Mouse (Mus musculus) neural tube, embryonic 11.5 days (tissue): ENCODE measurements at regions not wholly inside any gene's neighbourhood (a gene's known extent, or its start where the extent isn't known, plus 50 kb on each side); places are given as distances from the start of the nearest gene placed in this dataset.

Source experiments
- ATAC-seq: fragments of 200-750 bp; cut with Nextera tagmentation; 2 replicates; pipeline ENCODE4 v1.8.0; 2017; ENCODE audit warnings: moderate number of reproducible peaks, mild to moderate bottlenecking, moderate TSS enrichment, moderate library complexity; ENCODE audit not compliant: insufficient read depth, low FRiP score, low TSS enrichment
- DNase-seq: peaks from one replicate; pipeline ENCODE4 v3.0.0-alpha.2; 2015; ENCODE audit warnings: low spot score
- H3K27ac ChIP-seq: fragments of 300-500 bp; sonication (generic); 2 replicates; pipeline ENCODE4 v1.5.1; 2014; ENCODE audit warnings: low read depth, mild to moderate bottlenecking, low read length
- H3K27me3 ChIP-seq: fragments of 300-500 bp; sonication (generic); 2 replicates; pipeline ENCODE4 v1.6.1; 2014; ENCODE audit warnings: mild to moderate bottlenecking, low read length, mixed read lengths; ENCODE audit not compliant: control insufficient read depth, insufficient read depth
- H3K36me3 ChIP-seq: fragments of 300-500 bp; sonication (generic); 2 replicates; pipeline ENCODE4 v1.6.1; 2014; ENCODE audit warnings: mild to moderate bottlenecking, low read length, moderate library complexity, mixed read lengths; ENCODE audit not compliant: control insufficient read depth, insufficient read depth
- H3K4me1 ChIP-seq: fragments of 300-500 bp; sonication (generic); 2 replicates; pipeline ENCODE4 v1.6.1; 2014; ENCODE audit warnings: low read length, mixed read lengths; ENCODE audit not compliant: control insufficient read depth, insufficient read depth
- H3K4me2 ChIP-seq: fragments of 300-500 bp; sonication (generic); 2 replicates; pipeline ENCODE4 v1.6.1; 2014; ENCODE audit warnings: low read depth, mild to moderate bottlenecking, moderate library complexity
- H3K4me3 ChIP-seq: fragments of 300-500 bp; sonication (generic); 2 replicates; pipeline ENCODE4 v1.5.1; 2014; ENCODE audit warnings: low read depth, low read length
- H3K9ac ChIP-seq: fragments of 300-500 bp; sonication (generic); 2 replicates; pipeline ENCODE4 v1.6.1; 2014; ENCODE audit warnings: mild to moderate bottlenecking, low read length
- H3K9me3 ChIP-seq: fragments of 300-500 bp; sonication (generic); 2 replicates; pipeline ENCODE4 v1.6.1; 2016; ENCODE audit warnings: low read length; ENCODE audit not compliant: control insufficient read depth
- WGBS: fragments of 180-500 bp; shearing (Covaris S2); extraction: QIAGEN DNeasy Blood & Tissue Kit; methylation state at CpG from one replicate; pipeline ENCODE4 v1.1.7; 2014; 5-methylcytosine and 5-hydroxymethylcytosine counted together

DNA sequence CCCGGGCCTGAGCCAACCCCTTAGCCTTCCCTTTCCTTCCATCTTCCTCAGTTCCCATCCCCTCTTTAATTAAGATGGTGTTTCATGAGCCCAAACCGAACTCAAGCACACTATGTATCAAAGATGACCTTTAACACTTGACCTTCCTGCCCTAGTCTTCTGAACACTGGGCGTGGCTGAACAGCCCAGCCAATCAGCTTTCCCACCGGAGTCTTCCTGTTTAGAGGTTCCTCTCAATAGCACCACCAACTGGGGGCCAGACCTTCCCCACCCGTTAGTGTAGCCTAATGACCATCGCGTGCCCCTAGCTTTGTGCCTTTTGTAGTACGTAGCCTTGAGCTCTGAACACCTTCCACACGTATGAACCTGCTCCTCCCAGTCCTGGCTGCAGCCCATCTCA lies 215.0 kb upstream of the Sdk2 start:
- DNase-seq = no peak
- H3K9ac ChIP-seq = no peak overlapping the region
- no peaks in the 10 kb centered on the region for H3K36me3 ChIP-seq
- H3K4me1 ChIP-seq = peaks cover 2% of the 10 kb centered on the region; the same call in 1 of the 2 replicates
- WGBS = 74% methylated on average over 9 of the region's 9 CpGs
- no peaks in the 10 kb centered on the region for H3K9me3 ChIP-seq
- no peak overlapping the region for H3K27ac ChIP-seq
- H3K4me2 ChIP-seq = no peak overlapping the region
- H3K4me3 ChIP-seq = no peak overlapping the region
- ATAC-seq = no peak
- H3K27me3 ChIP-seq = no peaks in the 10 kb centered on the region

GRCm38 (mm10) chr11:114281041-114281695 lies 214.3 kb upstream of the Sdk2 start:
- H3K4me2 ChIP-seq = no peak overlapping the region
- no peak for ATAC-seq
- no peak overlapping the region for H3K9ac ChIP-seq
- no peaks in the 10 kb centered on the region for H3K27me3 ChIP-seq
- no peaks in the 10 kb centered on the region for H3K36me3 ChIP-seq
- no peak overlapping the region for H3K27ac ChIP-seq
- H3K4me3 ChIP-seq = no peak overlapping the region
- H3K9me3 ChIP-seq = no peaks in the 10 kb centered on the region
- 89% methylated on average over 14 of the region's 14 CpGs for WGBS
- peaks cover 2% of the 10 kb centered on the region; the same call in 1 of the 2 replicates for H3K4me1 ChIP-seq
- DNase-seq = no peak

DNA sequence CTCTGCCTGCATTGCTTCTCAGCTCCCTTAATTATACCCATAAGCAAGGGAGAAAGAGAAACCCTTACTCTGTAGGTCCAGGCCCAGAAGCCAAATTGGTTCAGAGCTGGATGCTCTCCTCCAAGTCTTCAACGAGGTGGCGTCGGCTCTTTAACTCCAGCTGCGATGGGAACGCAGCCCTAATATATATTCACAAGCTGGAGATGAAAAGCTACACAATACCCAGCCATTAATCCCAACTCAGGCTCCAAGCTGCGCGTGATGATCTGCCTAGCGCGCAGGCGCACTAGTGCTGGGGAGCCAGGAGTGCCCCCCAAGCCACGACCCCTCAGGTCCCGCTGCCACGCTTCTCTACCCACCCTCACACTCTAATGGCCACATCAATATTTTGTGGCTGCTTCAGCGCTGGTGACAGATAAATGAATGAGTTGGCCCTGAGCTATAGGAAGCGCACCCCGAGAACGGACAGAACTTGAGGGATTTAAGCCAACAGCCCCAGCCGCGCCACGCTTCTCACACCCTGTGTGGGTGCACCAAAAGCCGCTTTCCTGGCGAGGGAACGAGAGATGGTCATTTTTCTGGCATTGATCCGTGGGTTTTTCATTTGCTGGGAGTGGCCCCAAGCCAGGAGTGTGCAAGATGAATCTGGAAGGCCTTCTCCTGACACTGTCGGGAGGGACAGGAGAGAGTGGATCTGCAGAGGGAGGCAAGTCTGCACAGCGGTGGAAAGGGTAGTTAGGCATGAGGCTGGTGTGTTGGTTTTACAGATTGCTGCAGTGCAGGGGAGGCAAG lies 210.9 kb upstream of the Sdk2 start:
- H3K27me3 ChIP-seq = no peaks in the 10 kb centered on the region
- H3K36me3 ChIP-seq = no peaks in the 10 kb centered on the region
- peaks cover 2% of the 10 kb centered on the region; the same call in 1 of the 2 replicates for H3K4me1 ChIP-seq
- 82% methylated on average over 26 of the region's 26 CpGs for WGBS
- H3K4me2 ChIP-seq = no peak overlapping the region
- H3K27ac ChIP-seq = no peak overlapping the region
- no peak overlapping the region for H3K4me3 ChIP-seq
- DNase-seq (no peak), ATAC-seq (no peak)
- no peak overlapping the region for H3K9ac ChIP-seq
- H3K9me3 ChIP-seq = no peaks in the 10 kb centered on the region

DNA sequence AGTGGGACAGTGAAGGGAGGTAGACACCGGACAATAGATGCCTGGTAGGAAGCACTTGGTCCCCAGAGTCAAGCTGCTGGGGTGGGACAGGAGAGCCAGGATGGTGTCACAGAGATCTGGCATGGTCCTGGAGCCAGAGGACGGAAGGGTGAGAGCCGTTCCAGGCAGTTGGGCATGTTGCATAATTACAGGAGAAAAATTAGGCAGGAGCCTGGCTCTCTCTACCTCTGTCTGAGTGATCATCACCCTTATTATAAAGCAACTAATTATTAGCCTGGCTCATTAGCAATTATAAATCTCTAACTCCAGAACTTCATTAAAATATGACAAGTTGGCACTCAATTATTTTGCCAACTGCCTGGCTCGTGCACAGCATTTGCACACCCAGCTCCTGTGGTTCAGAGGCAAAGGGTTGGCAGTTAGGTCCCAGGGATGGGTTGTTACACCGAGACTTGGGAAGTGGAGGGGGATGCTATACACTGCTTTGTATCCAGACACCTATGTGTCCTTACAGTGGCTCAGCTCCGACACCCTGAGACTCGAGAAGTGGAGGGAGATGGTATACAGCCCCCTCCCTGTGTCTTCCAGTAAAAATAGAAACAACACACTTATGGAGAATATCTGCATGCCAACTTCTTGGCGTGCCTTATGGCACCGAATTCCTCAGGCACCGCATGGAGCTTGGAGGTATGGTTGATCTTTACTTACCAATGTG lies 203.7 kb upstream of the Sdk2 start:
- H3K4me1 ChIP-seq = no peaks in the 10 kb centered on the region
- WGBS = 92% methylated on average over 10 of the region's 10 CpGs
- H3K36me3 ChIP-seq = no peaks in the 10 kb centered on the region
- no peaks in the 10 kb centered on the region for H3K27me3 ChIP-seq
- H3K4me3 ChIP-seq = no peak overlapping the region
- no peak overlapping the region for H3K4me2 ChIP-seq
- no peak overlapping the region for H3K9ac ChIP-seq
- H3K9me3 ChIP-seq = no peaks in the 10 kb centered on the region
- no peak for ATAC-seq
- no peak overlapping the region for H3K27ac ChIP-seq
- no peak for DNase-seq

DNA sequence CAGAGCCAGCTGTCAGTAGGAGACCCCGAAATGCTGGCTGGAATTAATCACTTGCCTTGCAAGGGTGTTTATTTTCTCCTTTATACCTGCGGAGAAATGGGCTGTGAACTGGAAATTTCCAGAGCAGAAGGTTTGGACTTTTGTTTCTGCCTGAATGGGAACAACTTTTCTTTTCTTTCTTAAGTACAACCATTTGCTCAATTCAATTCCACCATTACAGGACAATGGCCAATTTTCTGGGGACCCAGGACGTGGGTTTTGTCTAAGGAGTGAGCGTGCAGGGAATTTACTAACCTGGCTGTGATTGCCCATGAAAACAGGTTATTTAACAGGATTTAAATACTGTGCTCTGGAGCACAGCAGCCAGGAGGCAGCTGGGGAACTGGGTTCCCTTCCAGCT lies 195.1 kb upstream of the Sdk2 start:
- H3K9me3 ChIP-seq = no peaks in the 10 kb centered on the region
- no peaks in the 10 kb centered on the region for H3K36me3 ChIP-seq
- H3K27me3 ChIP-seq = no peaks in the 10 kb centered on the region
- no peaks in the 10 kb centered on the region for H3K4me1 ChIP-seq
- H3K9ac ChIP-seq = no peak overlapping the region
- DNase-seq (no peak), ATAC-seq (no peak)
- H3K4me3 ChIP-seq = no peak overlapping the region
- 45% methylated on average over 4 of the region's 4 CpGs for whole genome bisulfite sequencing
- no peak overlapping the region for H3K4me2 ChIP-seq
- no peak overlapping the region for H3K27ac ChIP-seq

DNA sequence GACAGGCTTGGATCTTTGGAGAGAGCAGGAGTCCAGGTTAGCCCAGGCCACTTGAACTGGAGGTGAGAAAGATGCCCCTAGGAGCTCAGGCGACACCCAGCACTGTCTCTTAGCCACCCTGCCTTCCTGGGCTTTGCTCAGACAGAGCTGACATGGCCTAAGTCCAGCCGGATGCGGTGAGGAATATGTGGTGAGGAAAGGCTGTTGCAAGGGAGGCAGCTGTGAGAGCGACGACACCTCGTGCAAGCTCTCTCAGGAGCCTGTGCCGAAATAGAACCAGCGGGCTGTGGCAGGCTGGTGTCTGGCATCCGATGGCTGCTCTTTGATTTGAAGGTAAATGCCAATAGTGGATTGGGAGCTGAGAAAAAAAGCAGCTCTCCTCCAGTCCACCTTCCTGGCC lies 191.4 kb upstream of the Sdk2 start:
- no peak overlapping the region for H3K9ac ChIP-seq
- no peaks in the 10 kb centered on the region for H3K4me1 ChIP-seq
- no peak overlapping the region for H3K4me3 ChIP-seq
- H3K27ac ChIP-seq = no peak overlapping the region
- no peak for DNase-seq
- H3K36me3 ChIP-seq = no peaks in the 10 kb centered on the region
- H3K9me3 ChIP-seq = no peaks in the 10 kb centered on the region
- H3K27me3 ChIP-seq = no peaks in the 10 kb centered on the region
- H3K4me2 ChIP-seq = no peak overlapping the region
- WGBS = 87% methylated on average over 9 of the region's 9 CpGs
- no peak for ATAC-seq

DNA sequence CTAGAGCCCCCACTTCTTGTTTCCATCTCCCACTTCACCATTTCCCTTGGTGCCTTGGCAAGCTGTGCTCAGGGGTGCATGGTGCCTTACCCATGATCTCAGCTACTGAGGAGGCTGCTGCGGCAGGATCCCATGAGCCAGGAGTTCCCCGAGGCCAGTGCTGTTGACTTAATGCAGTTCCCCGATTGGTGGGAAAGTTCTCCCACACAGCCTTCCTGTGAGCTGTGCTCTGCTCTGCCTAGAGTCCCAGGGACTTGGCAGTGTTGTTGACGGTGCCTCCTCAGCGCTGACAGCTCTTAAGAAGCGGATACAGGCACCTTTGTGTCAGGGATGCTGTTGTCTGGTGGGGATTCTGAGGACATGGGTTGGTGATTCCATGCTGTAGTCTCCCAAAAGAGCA lies 190.9 kb upstream of the Sdk2 start:
- H3K4me3 ChIP-seq = no peak overlapping the region
- H3K4me1 ChIP-seq = no peaks in the 10 kb centered on the region
- ATAC-seq (no peak), DNase-seq (no peak)
- H3K36me3 ChIP-seq = no peaks in the 10 kb centered on the region
- H3K27ac ChIP-seq = no peak overlapping the region
- H3K9me3 ChIP-seq = no peaks in the 10 kb centered on the region
- WGBS = 79% methylated on average over 6 of the region's 6 CpGs
- no peaks in the 10 kb centered on the region for H3K27me3 ChIP-seq
- no peak overlapping the region for H3K4me2 ChIP-seq
- no peak overlapping the region for H3K9ac ChIP-seq

DNA sequence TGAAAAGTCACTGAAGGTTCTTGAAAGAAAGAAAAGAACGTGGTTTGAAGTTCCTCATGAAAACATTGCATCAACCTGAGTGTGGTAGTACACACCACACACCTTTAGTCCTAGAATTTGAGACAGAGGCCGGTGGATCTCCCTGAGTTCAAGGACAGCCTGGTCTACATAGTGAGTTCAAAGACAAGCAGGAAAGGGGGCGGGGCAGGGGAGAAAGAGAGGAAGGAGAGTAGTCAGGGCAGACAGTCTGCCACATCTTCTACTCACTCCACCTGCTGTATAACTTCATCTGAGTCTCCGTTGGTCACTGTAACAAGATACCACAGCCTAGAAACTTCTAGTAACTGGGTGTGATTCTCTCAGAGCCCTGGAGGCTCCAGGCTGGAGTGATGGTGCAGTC lies 190.2 kb upstream of the Sdk2 start:
- H3K4me2 ChIP-seq = no peak overlapping the region
- H3K36me3 ChIP-seq = no peaks in the 10 kb centered on the region
- WGBS = 66% methylated on average over 4 of the region's 4 CpGs
- H3K27ac ChIP-seq = no peak overlapping the region
- no peak overlapping the region for H3K4me3 ChIP-seq
- no peak for ATAC-seq
- H3K9me3 ChIP-seq = no peaks in the 10 kb centered on the region
- DNase-seq = no peak
- H3K9ac ChIP-seq = no peak overlapping the region
- H3K4me1 ChIP-seq = no peaks in the 10 kb centered on the region
- no peaks in the 10 kb centered on the region for H3K27me3 ChIP-seq
